Mouse (Mus musculus) regulatory T cell (primary cell): ENCODE data around the gene Dnah17.

ENCODE experiments used
- in situ Hi-C: fragments of 300-600 bp; cut with MboI, MseI; formaldehyde crosslinking; loops from one replicate; pipeline ENCODE4 v1.15.1; 2025; ENCODE audit warnings: high pct_unique_total_duplicates

Gene Dnah17

GRCm38 (mm10) chr11:118095004-118095403 is 35.4 kb downstream of the Dnah17 start:
- in situ Hi-C loops: loop anchor here (25.0 kb wide), 1 partner anchor 233 kb away; the partner anchor contains the start of genes Tha1 and Tmem235

GRCm38 (mm10) chr11:118091002-118091670 is 39.3 kb downstream of the Dnah17 start:
- in situ Hi-C loops: loop anchor here (25.0 kb wide), 1 partner anchor 229 kb away; the partner anchor contains the start of genes Tha1 and Tmem235

- in situ Hi-C loops: loop anchor here (25.0 kb wide), 1 partner anchor 227 kb away; the partner anchor contains the start of genes Tha1 and Tmem235
Observed at GRCm38 (mm10) chr11:118088896-118089295, 41.5 kb downstream of the Dnah17 start.

- in situ Hi-C loops: loop anchor here (25.0 kb wide), 1 partner anchor 224 kb away; the partner anchor contains the start of genes Tha1 and Tmem235
Observed at GRCm38 (mm10) chr11:118085961-118086360, 44.5 kb downstream of the Dnah17 start.

- in situ Hi-C loops: loop anchor here (25.0 kb wide), 1 partner anchor 223 kb away; the partner anchor contains the start of genes Tha1 and Tmem235
Observed at GRCm38 (mm10) chr11:118085176-118085575, 45.3 kb downstream of the Dnah17 start.

- in situ Hi-C loops: loop anchor here (25.0 kb wide), 1 partner anchor 222 kb away; the partner anchor contains the start of genes Tha1 and Tmem235
Observed at GRCm38 (mm10) chr11:118084266-118084665, 46.2 kb downstream of the Dnah17 start.

GRCm38 (mm10) chr11:118083811-118084210 is 46.6 kb downstream of the Dnah17 start:
- in situ Hi-C loops: loop anchor here (25.0 kb wide), 1 partner anchor 222 kb away; the partner anchor contains the start of genes Tha1 and Tmem235

GRCm38 (mm10) chr11:118082294-118082693 is 48.1 kb downstream of the Dnah17 start:
- in situ Hi-C loops: loop anchor here (25.0 kb wide), 1 partner anchor 220 kb away; the partner anchor contains the start of genes Tha1 and Tmem235

GRCm38 (mm10) chr11:118079750-118080149 is 50.7 kb downstream of the Dnah17 start:
- in situ Hi-C loops: loop anchor here (25.0 kb wide), 1 partner anchor 217 kb away; the partner anchor contains the start of genes Tha1 and Tmem235

- in situ Hi-C loops: loop anchor here (25.0 kb wide), 1 partner anchor 215 kb away; the partner anchor contains the start of genes Tha1 and Tmem235
Observed at GRCm38 (mm10) chr11:118076929-118077328, 53.5 kb downstream of the Dnah17 start.

GRCm38 (mm10) chr11:118075035-118075522 is 55.4 kb downstream of the Dnah17 start:
- in situ Hi-C loops: loop anchor here (25.0 kb wide), 1 partner anchor 213 kb away; the partner anchor contains the start of genes Tha1 and Tmem235

GRCm38 (mm10) chr11:118071227-118071912 is 59.1 kb downstream of the Dnah17 start:
- in situ Hi-C loops: no loop called here

GRCm38 (mm10) chr11:118068812-118069332 is 61.6 kb downstream of the Dnah17 start:
- in situ Hi-C loops: no loop called here

- in situ Hi-C loops: no loop called here
Observed at GRCm38 (mm10) chr11:118067588-118067987, 62.8 kb downstream of the Dnah17 start.

- in situ Hi-C loops: no loop called here
Observed at GRCm38 (mm10) chr11:118060038-118060437, 70.4 kb downstream of the Dnah17 start.

GRCm38 (mm10) chr11:118058872-118059271 is 71.6 kb downstream of the Dnah17 start:
- in situ Hi-C loops: no loop called here

- in situ Hi-C loops: no loop called here
Observed at GRCm38 (mm10) chr11:118058367-118058766, 72.1 kb downstream of the Dnah17 start.

- in situ Hi-C loops: loop anchor here (5.0 kb wide), 1 partner anchor 1103 kb away; no protein-coding TSS in a partner anchor
Observed at GRCm38 (mm10) chr11:118050174-118050573, 80.3 kb downstream of the Dnah17 start.

- in situ Hi-C loops: loop anchor here (5.0 to 10.0 kb wide), 2 partner anchors 465 to 1102 kb away; no protein-coding TSS in a partner anchor
Observed at GRCm38 (mm10) chr11:118049641-118050040, 80.8 kb downstream of the Dnah17 start.

GRCm38 (mm10) chr11:118043293-118043907 is 87.0 kb downstream of the Dnah17 start:
- in situ Hi-C loops: loop anchor here (10.0 kb wide), 1 partner anchor 459 kb away; no protein-coding TSS in a partner anchor

GRCm38 (mm10) chr11:118042791-118043190 is 87.6 kb downstream of the Dnah17 start:
- in situ Hi-C loops: loop anchor here (10.0 kb wide), 1 partner anchor 458 kb away; no protein-coding TSS in a partner anchor
